Mouse (Mus musculus) urinary bladder, postnatal 4 days (tissue): Measurements from ENCODE around the gene Acyp1.
A peak's percentile ranks its signal among the peaks of the same experiment; 100 is the strongest.

Experiments
- DNase-seq, 2 experiments: peaks; one replicate each; pipeline ENCODE4 v3.0.0; 2021 to 2022; ENCODE audit warnings: low spot score in 2 of 2

Acyp1 gene

DNA sequence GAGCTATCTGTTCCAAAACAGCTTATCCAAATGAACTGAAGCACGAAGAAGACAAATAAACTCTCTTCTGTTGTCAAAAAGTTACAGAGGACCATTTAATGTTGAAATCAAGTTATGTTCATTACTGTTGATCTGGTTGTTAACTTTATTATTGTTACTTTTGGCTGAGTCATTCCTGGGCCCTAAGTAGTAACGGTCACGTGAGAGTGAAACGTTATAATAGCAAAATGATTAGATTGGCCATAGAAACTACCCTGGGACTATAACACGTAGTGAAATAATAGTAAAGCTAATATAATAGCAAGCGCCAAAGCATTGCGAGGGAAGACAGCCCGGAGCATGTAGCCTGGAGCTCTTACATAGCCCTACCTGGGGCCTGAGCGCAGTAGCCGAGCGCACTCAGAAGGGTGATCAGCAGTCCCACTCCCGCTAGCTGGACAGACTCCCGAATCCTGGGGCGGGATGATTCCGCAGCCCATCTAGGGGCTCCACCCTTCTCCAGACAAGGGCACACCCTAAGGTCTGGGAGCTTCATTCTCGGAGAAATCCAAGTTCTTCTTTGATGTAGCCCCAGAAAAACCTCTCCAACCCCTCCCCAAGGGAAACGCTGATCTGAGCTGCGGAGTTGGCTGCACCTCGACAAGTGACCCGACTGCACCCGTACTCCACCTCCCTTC, at the start of gene Acyp1:
Gene Acyp1, minus strand, starts transcription at position 630 of the 677 bp plus-strand sequence.
- peak in 1 of 2 experiments; percentile 52 for DNase-seq

DNA sequence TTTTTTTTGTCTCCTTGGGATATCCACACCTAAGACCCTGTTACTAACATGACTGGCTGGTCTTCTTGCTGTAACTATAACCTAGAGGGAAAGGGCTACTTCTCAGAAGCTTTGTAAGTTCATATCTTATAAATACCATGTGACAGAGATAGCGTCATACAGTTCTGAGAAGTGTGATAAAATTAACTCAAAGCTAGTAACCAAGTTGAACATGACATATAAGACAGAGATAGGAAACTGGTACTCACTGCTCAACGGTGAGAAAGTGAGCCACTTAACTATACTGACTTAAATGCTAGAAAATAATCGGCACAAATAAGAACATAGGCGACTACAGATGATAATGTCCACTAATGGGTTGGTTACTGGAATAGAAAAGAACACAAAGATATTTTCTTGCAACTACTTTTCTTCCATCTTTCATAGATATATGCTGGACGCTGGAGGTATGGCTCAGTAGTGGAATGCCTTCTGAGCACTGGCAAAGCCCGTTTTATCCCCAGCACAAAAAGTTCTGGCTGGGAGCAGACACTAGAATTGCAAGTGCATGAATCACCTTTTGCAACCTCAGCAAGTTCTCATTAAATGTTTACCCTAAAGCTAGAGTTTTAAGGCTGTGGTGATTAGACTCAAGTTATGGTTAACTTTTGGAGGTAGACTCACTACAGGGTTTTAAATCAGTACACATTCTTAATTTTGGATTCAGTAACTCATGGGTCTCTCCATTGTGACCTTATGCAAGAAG, 49.5 kb upstream of the Acyp1 start:
- DNase-seq: no peak

DNA sequence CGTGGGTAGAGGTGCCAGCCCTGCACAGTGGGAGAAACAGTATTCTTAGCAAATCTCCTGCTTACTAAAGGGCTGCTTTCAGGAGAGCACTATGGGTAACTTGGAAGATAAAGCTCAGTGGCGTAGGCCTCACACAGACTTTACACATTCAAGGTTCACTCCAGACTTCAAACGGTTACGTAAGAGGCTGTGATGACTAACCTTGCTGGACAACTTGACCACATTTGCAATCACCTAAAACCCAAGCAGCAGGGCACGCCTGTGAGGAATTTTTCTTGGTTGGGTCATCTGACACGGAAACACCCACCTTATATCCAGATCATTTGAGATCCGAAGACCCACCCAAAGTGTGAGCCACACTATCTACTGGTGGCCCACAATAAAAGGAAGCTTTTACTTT, 41.9 kb upstream of the Acyp1 start:
- no peak for DNase-seq

DNA sequence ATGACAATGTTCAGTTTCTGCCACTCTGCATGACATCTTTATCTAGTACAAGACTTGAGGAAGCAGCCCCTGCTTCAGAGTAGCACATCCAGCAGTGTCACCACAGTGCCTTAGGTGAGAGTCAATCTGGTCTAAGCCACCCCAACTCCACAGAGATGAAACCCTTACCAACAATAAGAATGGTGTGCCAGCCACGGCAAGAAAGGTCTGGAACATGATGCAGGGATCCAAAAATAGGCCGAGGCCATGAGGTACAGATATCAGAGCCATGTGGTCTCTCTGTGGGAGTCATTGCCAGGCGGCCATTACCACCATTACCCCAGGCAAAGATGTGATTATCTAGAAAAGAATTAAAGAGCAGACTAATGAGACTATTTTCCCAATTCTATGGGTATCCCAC, 20.4 kb upstream of the Acyp1 start:
- no peak for DNase-seq

DNA sequence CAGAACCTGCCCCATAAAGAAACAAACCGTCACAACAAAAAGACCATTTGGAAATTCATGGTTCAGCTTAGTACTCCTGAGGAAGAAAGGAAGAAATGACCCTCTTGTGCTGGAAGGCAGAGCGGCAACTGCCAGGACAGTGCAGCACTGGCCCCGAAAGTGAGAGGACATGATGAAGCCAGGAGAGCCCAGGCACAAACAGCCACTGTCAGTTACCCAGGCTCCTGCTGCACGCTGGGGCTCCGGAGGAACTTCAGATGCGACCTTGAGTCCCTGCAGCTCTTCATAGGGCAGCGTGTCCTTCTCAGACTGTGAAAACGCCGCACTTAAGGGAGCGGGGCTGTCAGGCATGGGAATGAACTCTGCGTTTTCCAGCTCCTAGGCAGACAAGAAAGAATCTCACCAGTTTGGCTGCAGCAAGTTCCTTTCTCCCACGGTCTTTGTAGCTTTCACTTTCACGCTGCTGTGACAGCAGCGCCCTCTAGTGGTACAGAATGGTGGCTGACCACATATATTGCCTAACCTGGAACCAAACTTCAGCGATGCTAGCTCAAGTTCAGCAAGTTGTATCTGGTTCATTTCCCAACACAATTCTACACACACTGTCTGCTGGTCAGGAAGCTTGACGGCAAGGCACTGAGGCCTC, 17.1 kb upstream of the Acyp1 start:
- peak; percentile 73 to 88 for DNase-seq

DNA sequence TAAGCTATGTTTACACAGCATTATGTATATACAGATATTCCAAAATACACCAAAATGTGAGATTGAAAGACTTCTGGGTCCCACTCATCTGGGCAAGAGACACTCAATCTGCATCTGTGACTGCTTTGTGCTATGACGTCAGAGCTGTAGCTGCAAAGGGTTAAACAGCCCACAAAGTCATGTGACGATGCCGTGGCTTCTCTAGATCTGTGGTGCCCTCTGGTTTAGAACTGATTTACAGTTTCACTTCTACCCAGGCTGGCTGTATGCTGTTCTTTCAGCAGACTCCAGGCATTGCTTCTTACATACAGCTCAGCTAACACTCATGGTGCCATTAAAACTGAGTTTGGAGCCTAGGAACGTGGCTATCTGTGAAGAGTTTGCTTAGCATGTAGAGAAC, 16.5 kb upstream of the Acyp1 start:
- no peak for DNase-seq

DNA sequence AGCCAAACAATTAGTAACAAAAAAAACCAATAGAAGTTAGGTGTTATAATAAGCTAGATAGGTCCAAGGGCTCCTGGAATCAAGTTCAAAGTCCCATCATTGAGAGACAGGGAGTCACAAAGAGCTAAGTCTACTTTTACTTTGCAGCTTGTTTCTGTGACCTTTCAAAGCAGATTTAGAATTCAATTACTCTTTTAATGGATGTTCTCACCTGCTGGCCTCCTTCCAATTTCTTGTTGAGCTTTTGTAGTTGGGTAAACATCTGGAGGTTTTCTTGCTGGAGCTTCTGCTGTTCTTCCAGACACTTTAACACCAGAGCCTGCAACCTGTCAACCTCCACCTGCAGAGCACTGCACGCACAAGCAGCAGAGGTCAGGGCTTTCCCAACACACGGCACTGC, 15.0 kb upstream of the Acyp1 start:
- DNase-seq: no peak

DNA sequence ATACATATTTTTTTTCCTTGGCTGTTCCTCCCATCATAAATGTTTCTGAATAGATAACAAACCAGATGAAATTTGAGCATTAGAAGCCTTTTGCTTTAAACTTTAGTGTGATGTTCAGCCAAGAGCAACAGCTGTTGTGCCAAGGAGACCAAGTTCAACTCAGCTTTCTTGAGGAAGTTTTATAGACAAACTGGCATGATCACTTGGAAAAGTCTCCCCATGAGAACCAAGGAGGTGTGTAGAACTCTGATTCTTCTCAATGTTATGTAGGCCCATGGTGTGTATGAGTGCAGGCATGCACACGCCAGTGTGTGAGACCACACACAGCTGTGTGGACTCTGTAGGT, 10.6 kb upstream of the Acyp1 start:
- no peak for DNase-seq

DNA sequence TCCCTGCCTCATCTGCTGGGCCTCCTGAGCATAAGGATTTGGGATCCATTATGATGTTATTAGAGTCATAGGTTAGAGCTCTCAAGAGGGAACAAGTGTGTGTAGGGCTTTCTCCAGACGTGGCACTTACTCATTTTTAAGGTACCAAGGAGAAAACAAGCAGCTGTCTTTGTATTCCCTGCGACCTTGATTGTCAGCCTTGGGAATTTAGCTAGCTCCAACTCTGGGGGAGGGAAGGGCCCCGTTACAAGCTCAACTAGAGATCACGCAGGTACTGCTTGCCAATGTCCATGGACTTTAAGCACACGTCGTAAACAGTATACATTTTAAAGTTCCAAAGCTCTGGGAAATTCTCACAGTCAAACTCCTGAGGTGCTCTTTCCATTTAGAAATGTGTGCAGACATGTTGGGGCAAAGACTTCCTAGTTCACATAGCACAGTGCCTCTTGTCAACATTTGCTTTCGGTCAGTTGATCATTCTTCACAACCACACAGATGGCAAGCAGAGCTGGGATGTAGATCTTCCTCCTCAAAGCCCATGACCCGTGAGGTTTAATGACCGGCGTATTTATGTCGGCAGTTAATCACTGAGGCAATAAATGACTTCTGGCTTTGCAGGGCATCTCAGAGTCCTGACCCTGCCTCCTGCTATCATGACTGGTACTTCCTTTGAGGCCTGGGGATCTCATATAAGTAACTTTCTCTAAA, 10.0 kb upstream of the Acyp1 start:
- no peak for DNase-seq

DNA sequence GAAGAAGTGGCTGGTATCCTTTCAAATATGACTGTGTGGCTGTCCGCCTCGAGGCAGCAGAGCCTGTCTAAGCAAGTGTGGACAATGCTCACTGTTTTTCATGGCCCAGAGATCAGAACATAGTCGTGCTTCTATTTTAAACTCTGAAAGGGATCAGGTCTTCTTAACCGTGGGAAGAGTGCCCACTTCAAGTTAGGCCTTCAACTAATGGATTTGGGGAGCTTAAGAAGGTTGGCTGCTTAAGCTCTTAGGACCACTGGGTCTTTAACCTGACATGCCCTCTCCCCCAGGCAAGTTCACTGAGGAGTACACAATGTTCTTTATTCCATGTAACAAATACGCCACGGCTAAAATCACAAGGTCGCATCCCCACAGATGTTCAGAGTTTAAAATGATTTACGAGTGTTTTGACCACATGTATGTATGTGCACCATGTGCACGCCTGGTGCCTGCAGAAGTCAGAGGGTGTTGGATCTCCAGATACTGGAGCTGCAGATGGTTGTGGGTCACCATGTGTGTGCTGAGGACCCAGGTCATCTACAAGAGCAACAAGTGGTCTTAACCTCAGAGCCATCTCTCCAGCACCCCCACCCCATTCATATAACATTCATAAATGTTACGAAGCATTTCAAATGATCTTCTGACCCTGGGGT, 9.2 kb upstream of the Acyp1 start:
- no peak for DNase-seq

DNA sequence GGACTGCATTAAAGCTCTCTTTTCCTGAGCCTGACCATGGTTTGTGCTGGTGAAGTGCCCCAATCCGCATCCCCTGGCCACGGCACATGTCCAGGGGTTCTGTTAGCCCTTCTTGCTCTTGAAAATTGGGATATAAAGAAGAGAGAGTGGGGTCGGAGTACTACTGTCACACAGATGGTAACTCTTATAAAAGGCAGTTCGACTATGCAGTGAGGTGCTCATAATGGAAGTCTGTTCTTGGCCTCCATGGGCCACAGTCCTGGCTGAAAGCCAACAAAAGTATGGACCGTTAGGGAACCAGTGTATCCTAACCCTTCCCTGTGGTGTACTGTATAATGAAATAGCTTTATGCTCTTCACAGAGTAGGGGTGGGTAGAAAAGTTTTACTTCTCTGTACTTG, 8.7 kb upstream of the Acyp1 start:
- DNase-seq: no peak

DNA sequence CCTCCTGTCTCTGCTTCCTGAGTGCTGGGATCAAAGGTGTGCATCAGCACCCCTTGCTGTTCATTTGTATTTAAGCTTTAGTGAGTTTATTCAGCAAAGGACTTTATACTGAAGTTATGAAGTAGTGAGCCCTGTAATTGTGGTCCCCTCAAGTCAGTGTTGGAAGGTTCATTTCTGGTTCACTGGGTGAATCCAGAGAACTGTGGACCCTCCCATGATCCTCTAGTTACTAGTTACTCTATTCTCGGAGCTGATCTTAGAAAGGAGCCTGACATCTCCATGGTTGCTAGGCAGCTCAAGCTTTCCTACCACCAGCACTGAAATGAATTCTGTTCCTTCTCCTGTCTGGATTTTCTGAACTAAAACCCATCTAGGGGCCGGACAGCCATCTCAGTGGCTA, 7.3 kb upstream of the Acyp1 start:
- no peak for DNase-seq

DNA sequence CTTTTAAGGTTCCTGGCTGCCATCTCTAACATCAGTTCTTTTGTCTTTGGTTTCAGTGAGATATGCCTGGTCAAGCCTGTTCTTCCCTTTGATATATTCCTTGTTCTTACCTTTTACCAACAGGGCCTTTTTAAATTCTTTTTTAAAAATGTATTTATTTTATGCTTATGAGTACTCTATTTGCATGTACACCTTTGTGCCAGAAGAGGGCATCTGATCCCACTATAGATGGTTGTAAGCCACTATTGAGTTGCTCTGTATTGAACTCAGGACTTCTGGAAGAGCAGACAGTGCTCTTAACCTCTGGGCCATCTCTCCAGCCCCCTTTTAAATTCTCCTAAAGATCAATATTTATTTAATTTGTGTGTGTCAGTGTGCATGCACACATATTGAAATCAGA, 4.7 kb upstream of the Acyp1 start:
- no peak for DNase-seq

DNA sequence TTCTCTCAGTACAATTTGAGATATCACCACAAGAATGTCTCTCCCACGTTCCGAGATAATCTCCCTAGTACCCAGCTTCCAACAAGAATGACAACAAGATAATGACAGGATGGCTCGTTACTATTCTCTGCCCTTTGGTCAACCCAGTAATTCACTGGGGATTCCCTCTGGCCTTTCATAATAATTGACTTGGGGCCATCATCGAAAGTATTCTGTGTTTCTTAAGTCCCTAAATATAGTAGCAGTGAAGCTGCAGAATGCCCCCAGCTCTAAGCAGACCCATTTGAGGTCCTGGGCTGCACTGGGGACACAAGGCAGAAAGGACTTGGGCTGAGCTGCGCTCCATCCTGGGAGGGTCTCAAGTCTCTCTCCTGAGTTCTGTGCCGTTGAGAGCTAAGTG, 4.0 kb upstream of the Acyp1 start:
- DNase-seq: no peak

DNA sequence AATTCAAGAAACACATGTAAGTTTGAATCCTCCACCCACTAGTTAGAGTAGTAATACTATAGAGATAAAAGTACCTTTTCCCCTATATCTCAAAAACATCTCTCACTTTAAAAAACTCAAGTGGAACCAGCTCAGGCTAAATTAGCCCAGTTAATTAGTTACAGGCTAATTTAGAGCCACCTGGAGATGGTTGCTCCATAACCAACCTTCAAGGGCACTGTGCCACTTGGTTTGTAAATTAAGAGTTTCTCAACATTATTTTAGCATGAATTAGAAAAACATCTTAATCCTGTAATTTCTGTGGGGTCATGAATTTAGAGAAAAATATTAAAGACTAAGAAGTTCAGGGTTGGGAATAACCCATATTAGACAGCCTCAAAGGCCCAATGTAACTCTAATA, 3.3 kb upstream of the Acyp1 start:
- DNase-seq: no peak

DNA sequence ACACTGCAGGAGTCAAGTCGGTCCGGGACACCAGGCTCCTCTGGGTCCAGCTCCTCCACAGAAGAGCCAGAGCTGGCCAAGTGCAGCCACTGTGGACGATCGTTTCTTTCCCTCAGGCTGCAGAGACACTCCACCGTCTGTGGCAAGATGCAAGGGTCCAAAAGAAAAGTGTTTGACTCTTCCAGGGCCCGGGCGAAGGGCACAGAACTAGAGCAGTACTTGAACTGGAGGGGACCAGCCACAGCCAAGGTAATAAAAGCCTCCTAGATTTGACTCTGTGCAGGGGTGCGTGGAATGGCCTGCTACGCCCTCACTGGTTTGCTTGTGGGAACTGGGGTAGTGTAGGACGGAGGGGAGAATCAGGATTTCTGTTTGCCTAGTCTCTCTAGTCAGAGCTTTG, 2.4 kb upstream of the Acyp1 start:
- DNase-seq: no peak

DNA sequence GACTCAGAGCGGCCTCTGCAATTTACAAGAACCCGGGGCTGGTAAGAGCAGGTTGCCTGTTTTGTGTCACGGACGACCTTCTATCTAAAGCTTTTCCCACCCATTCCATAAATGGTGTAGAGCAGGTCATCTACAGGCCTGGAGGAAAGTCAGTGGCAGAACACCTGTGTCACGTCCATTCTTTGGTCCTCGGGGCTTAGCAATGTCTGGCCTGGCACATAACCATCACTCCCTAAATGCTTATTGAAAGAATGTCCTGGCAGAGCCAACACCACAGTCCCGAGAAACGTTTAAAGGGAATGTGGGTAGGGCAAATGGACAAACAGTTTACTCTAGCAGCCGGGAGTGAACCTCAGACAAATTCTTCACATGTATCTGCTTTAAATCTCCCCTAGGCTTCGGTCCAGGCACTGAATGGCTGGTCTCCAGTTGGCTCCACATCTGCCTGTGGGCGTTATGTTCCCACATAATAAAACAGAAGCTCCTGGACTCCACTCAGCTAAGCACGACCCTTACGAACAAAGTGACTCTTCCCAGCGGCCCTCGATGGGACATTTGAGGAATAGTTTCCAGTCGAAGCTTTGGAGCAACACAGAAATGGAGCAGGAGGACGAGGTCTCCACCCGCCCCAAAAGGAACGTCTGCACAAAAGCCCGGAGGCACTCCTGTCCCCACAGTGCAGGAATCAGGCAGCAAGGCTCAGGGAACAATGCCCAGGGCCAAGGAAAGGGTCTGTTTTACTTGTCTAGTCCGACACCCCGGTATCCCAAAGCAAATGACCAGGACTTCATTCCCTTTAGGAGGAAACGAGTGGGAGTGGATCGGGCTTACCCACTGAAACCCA, 1.1 kb upstream of the Acyp1 start:
- peak in 1 of 2 experiments; percentile 61 for DNase-seq

DNA sequence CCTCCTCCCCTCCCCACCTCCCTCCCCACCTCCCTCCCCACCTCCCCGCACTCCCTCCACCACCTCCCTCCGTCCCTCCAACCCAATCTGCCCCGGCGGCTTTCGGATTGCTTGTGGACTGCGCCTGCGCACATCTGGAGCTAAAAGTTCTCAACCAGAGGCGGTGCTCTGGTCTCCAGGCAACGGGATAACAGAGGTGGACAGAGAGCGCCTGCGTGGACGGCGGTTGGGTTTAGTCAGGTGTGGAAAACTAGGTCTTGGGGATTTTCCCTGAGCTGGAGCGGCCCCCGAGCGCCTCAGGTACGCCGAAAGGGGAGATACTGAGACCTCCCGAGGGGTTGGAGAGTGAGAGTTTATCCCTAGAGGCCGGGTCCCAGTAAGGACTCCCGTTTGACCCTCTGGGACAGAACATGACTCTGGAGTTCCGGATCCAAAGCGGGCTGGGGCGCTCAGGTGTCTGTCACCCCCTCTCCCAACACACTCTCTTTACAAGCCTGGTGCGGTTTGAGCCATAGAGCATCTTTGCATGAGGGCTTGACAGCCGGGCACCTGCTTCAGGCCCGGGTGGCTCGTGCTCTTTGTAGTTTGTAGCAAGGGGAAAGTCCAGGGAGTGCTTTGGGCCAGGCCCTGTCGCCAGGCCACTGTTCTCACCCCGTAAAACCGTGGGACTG, 383 bp upstream of the Acyp1 start, which contains the start of gene Zc2hc1c:
Gene Zc2hc1c, plus strand, starts transcription at position 106 of the 671 bp plus-strand sequence.
- DNase-seq: peak; percentile 83 to 92

DNA sequence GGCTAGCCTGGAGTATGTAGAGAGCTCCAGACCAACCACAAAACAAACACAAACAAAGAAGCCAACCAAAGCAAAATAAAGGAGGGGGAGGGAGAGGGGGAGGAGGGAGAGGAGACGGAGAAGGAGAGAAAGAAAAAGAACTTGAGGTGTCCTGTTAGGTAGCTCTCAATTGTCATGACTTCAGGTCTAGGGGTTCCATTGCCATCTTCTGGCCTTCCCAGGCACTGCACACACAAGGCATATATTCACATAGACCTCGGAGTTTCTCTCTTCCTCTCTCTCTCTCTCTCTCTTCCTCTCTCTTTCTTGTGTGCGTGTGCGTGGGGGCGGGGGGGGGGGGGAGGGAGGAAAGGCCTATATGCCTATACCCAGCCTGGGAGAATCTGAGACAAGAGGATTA, 1.3 kb downstream of the Acyp1 start:
- DNase-seq: no peak

DNA sequence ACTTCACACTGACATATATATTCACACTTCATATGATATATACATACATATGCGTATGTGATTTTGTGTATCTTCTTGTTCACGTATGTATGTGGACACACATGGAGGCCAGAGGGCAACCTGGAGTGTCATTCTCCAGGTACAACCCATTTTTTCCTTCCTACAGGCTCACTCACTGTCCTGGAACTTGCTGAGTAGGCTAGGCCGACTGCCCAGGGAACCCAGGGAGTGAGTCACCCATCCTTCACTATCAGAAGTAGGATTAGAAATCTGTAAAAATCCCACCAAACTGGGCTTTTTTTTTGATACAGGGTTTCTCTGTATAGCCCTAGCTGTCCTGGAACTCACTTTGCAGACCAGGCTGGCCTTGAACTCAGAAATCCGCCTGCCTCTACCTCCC, 3.2 kb downstream of the Acyp1 start:
- DNase-seq: no peak
